Mouse (Mus musculus) embryonic facial prominence, embryonic 10.5 days (tissue): ENCODE results near the gene Srf. TPM values are rescaled to one million over a fixed set of nuclear protein-coding genes. Genes with fewer than 3 reads are reported as not detected.
A peak's percentile ranks its signal among the peaks of the same experiment; 100 is the strongest.

Source experiments
- DNase-seq: peaks from one replicate; pipeline ENCODE4 v3.0.0-alpha.2; 2017; ENCODE audit warnings: low spot score
- H3K27ac ChIP-seq: fragments of 300-500 bp; sonication (generic); replicated peaks from 2 replicates; pipeline ENCODE4 v1.5.1; 2016; ENCODE audit warnings: mild to moderate bottlenecking
- H3K27me3 ChIP-seq: fragments of 300-500 bp; sonication (generic); replicated peaks from 2 replicates; pipeline ENCODE4 v1.6.1; 2016; ENCODE audit warnings: low read depth, mild to moderate bottlenecking; ENCODE audit not compliant: poor library complexity, severe bottlenecking
- H3K36me3 ChIP-seq: fragments of 300-500 bp; sonication (generic); replicated peaks from 2 replicates; pipeline ENCODE4 v1.6.1; 2016; ENCODE audit warnings: mild to moderate bottlenecking, moderate library complexity
- H3K4me1 ChIP-seq: fragments of 300-500 bp; sonication (generic); 2 replicates; pipeline ENCODE4 v1.6.1; 2016
- H3K4me3 ChIP-seq: fragments of 300-500 bp; sonication (generic); 2 replicates; pipeline ENCODE4 v1.5.1; 2016; ENCODE audit warnings: mild to moderate bottlenecking, moderate library complexity
- H3K9me3 ChIP-seq: fragments of 300-500 bp; sonication (generic); 2 replicates; pipeline ENCODE4 v1.6.1; 2016; ENCODE audit warnings: mild to moderate bottlenecking
- WGBS: fragments of 180-500 bp; shearing (Covaris S2); methylation state at CpG from one replicate; pipeline ENCODE4 v1.1.7; 2016; 5-methylcytosine and 5-hydroxymethylcytosine counted together
- polyA plus RNA-seq: library from polyadenylated mRNA; unstranded; fragments of >200 nt; fragmentation: Nextera tagmentation; extraction: Ambion mirVana; gene quantifications from 2 replicates; pipeline ENCODE4 v1.2.1, GENCODE M21; 2016

Gene Srf
- polyA plus RNA-seq, 1 experiment from 2014 or later, result 5.6 TPM

GRCm38 (mm10) chr17:46554646-46554976, 1.4 kb downstream of the Srf start:
- Histone ChIP-seq H3K36me3 (peaks cover 29% of the 10 kb centered on the region), H3K4me1 (peaks cover 58% of the 10 kb centered on the region), H3K9me3 (no peaks in the 10 kb centered on the region), H3K27me3 (no peaks in the 10 kb centered on the region), H3K27ac (peak overlapping the region; percentile 99), H3K4me3 (peak overlapping the region; percentile 97)
- under 1% methylated on average over 11 of the region's 11 CpGs for whole genome bisulfite sequencing
- DNase-seq, result no peak

GRCm38 (mm10) chr17:46553926-46554325, 2.0 kb downstream of the Srf start:
- peaks cover under 1% of the 10 kb centered on the region; the same call in 1 of the 2 replicates for H3K27me3 ChIP-seq
- no peak overlapping the region; the same call in 1 of the 2 replicates for H3K27ac ChIP-seq
- peaks cover 58% of the 10 kb centered on the region for H3K4me1 ChIP-seq
- no peak for DNase-seq
- peak overlapping the region; percentile 97 for H3K4me3 ChIP-seq
- peaks cover 35% of the 10 kb centered on the region for H3K36me3 ChIP-seq
- H3K9me3 ChIP-seq, result no peaks in the 10 kb centered on the region
- 70% methylated on average over 3 of the region's 3 CpGs for WGBS

- Histone ChIP-seq H3K9me3 (no peaks in the 10 kb centered on the region), H3K4me3 (peak overlapping the region; percentile 97), H3K4me1 (peaks cover 62% of the 10 kb centered on the region), H3K36me3 (peaks cover 40% of the 10 kb centered on the region), H3K27me3 (peaks cover 5% of the 10 kb centered on the region), H3K27ac (peak overlapping the region; percentile 59)
- WGBS, result 43% methylated on average over 11 of the region's 11 CpGs
- DNase-seq, result peak; percentile 35
These were observed 2.5 kb downstream of the Srf start for GRCm38 (mm10) chr17:46553469-46553868.

GRCm38 (mm10) chr17:46552841-46553423, 3.0 kb downstream of the Srf start:
- Histone ChIP-seq H3K4me3 (peak overlapping the region; percentile 97), H3K27ac (peak overlapping the region; percentile 59), H3K36me3 (peaks cover 45% of the 10 kb centered on the region), H3K9me3 (no peaks in the 10 kb centered on the region), H3K4me1 (peaks cover 65% of the 10 kb centered on the region), H3K27me3 (peaks cover 7% of the 10 kb centered on the region)
- 1% methylated on average over 24 of the region's 24 CpGs for WGBS
- DNase-seq, result peak; percentile 88

GRCm38 (mm10) chr17:46552151-46552550, 3.8 kb downstream of the Srf start:
- H3K9me3 ChIP-seq, result no peaks in the 10 kb centered on the region
- 84% methylated on average over 7 of the region's 7 CpGs for WGBS
- H3K27ac ChIP-seq, result peak overlapping the region; percentile 59; the same call in 1 of the 2 replicates
- H3K4me3 ChIP-seq, result peak overlapping the region; percentile 97; the same call in 1 of the 2 replicates
- DNase-seq, result no peak
- H3K4me1 ChIP-seq, result peaks cover 65% of the 10 kb centered on the region
- H3K36me3 ChIP-seq, result peaks cover 50% of the 10 kb centered on the region
- peaks cover 15% of the 10 kb centered on the region for H3K27me3 ChIP-seq

GRCm38 (mm10) chr17:46551369-46551768, 4.6 kb downstream of the Srf start:
- 92% methylated on average over 6 of the region's 6 CpGs for WGBS
- no peak overlapping the region for H3K27ac ChIP-seq
- peaks cover 50% of the 10 kb centered on the region for H3K36me3 ChIP-seq
- H3K9me3 ChIP-seq, result no peaks in the 10 kb centered on the region
- DNase-seq, result no peak
- peaks cover 23% of the 10 kb centered on the region for H3K27me3 ChIP-seq
- H3K4me3 ChIP-seq, result no peak overlapping the region
- H3K4me1 ChIP-seq, result peaks cover 65% of the 10 kb centered on the region

- Histone ChIP-seq H3K9me3 (no peaks in the 10 kb centered on the region), H3K4me3 (no peak overlapping the region), H3K36me3 (peaks cover 50% of the 10 kb centered on the region), H3K27me3 (peaks cover 27% of the 10 kb centered on the region), H3K27ac (no peak overlapping the region), H3K4me1 (peaks cover 67% of the 10 kb centered on the region)
- no peak for DNase-seq
- WGBS, result 96% methylated on average over 7 of the region's 7 CpGs
These were observed 5.1 kb downstream of the Srf start for GRCm38 (mm10) chr17:46550904-46551303.

- Histone ChIP-seq H3K9me3 (no peaks in the 10 kb centered on the region), H3K36me3 (peaks cover 50% of the 10 kb centered on the region), H3K27ac (no peak overlapping the region), H3K27me3 (peaks cover 40% of the 10 kb centered on the region), H3K4me3 (no peak overlapping the region), H3K4me1 (peaks cover 64% of the 10 kb centered on the region)
- DNase-seq, result no peak
- 91% methylated on average over 9 of the region's 9 CpGs for WGBS
These were observed 6.3 kb downstream of the Srf start for GRCm38 (mm10) chr17:46549642-46550041.

- peaks cover 60% of the 10 kb centered on the region for H3K4me1 ChIP-seq
- H3K27ac ChIP-seq, result no peak overlapping the region
- H3K27me3 ChIP-seq, result peaks cover 45% of the 10 kb centered on the region
- DNase-seq, result peak; percentile 84
- no peaks in the 10 kb centered on the region for H3K9me3 ChIP-seq
- 25% methylated on average over 8 of the region's 8 CpGs for WGBS
- H3K36me3 ChIP-seq, result peaks cover 50% of the 10 kb centered on the region
- H3K4me3 ChIP-seq, result no peak overlapping the region
These were observed 6.8 kb downstream of the Srf start for GRCm38 (mm10) chr17:46549193-46549592.

- Histone ChIP-seq H3K27me3 (peaks cover 45% of the 10 kb centered on the region), H3K36me3 (peaks cover 50% of the 10 kb centered on the region), H3K9me3 (no peaks in the 10 kb centered on the region), H3K4me1 (peaks cover 55% of the 10 kb centered on the region), H3K4me3 (no peak overlapping the region; the same call in 1 of the 2 replicates), H3K27ac (no peak overlapping the region)
- DNase-seq, result no peak
- 60% methylated on average over 11 of the region's 11 CpGs for WGBS
These were observed 7.2 kb downstream of the Srf start for GRCm38 (mm10) chr17:46548741-46549140.

GRCm38 (mm10) chr17:46547923-46548322, 8.1 kb downstream of the Srf start:
- WGBS, result 19% methylated on average over 3 of the region's 3 CpGs
- H3K9me3 ChIP-seq, result no peaks in the 10 kb centered on the region
- peaks cover 53% of the 10 kb centered on the region for H3K27me3 ChIP-seq
- H3K4me3 ChIP-seq, result peak overlapping the region; percentile 4; the same call in 1 of the 2 replicates
- peak overlapping the region; percentile 4; the same call in 1 of the 2 replicates for H3K27ac ChIP-seq
- H3K4me1 ChIP-seq, result peaks cover 51% of the 10 kb centered on the region
- DNase-seq, result no peak
- H3K36me3 ChIP-seq, result peaks cover 50% of the 10 kb centered on the region

- Histone ChIP-seq H3K27me3 (peaks cover 53% of the 10 kb centered on the region), H3K4me3 (peak overlapping the region; percentile 75), H3K36me3 (peaks cover 45% of the 10 kb centered on the region), H3K9me3 (no peaks in the 10 kb centered on the region), H3K4me1 (peaks cover 42% of the 10 kb centered on the region), H3K27ac (peak overlapping the region; percentile 4)
- WGBS, result 9% methylated on average over 8 of the region's 8 CpGs
- peak; percentile 46 for DNase-seq
These were observed 9.0 kb downstream of the Srf start for GRCm38 (mm10) chr17:46546995-46547394.

GRCm38 (mm10) chr17:46546591-46546990, 9.4 kb downstream of the Srf start:
- 7% methylated on average over 7 of the region's 7 CpGs for WGBS
- H3K4me3 ChIP-seq, result peak overlapping the region; percentile 75
- peaks cover 53% of the 10 kb centered on the region for H3K27me3 ChIP-seq
- DNase-seq, result no peak
- peaks cover 39% of the 10 kb centered on the region for H3K4me1 ChIP-seq
- peaks cover 41% of the 10 kb centered on the region for H3K36me3 ChIP-seq
- H3K27ac ChIP-seq, result peak overlapping the region; percentile 58
- H3K9me3 ChIP-seq, result no peaks in the 10 kb centered on the region
